Mouse (Mus musculus) embryo, embryonic 9.5 days (tissue): Measurements from ENCODE around the gene Ccdc85b.

Source experiments
- DNase-seq: peaks from one replicate; pipeline ENCODE4 v3.0.0-alpha.2; 2017; ENCODE audit errors: extremely low spot score

The Ccdc85b gene

GRCm38 (mm10) chr19:5424782-5425741 lies 32.6 kb downstream of the Ccdc85b start, which contains the start of the genes Drap1 and AI837181:
Gene Drap1, minus strand, starts transcription at chr19:5424979.
Gene AI837181, plus strand, starts transcription at chr19:5425144.
- DNase-seq: peak; percentile 99

DNA sequence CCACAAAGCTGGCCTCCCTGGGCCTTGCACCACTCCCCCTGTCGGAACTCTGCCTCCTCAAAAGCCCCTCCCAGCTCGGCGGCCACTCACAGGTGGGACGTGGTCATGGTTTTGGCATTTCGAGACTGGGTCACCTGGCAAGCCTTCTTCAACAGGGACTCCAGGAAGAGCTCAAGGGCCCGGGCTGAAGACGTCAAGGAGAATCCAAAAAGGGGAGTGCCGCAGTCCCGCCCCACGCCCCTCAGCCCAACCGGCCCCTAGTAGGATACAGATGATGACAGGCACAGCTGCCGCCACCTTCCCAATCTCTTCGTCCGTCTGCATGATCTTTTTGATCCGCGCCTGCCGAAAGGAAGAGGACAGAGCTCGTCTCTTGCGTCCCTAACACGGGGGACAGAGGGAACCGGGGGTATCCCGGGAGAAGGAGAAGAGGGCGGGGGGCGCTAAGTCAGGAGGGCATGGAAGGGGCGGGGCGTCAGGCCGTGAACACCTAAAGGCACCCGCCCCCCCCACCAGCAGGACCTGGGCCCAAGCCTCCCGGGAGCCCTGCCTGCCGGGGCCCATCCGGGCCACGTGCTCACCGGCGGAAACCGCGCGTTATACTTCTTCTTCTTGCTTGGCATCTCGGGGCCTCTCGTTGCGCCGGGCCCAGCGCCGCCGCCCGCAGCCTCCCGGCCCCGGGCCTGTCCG lies 33.5 kb downstream of the Ccdc85b start:
- no peak for DNase-seq

- no peak for DNase-seq
Observed at GRCm38 (mm10) chr19:5423561-5423960, 34.1 kb downstream of the Ccdc85b start.

DNA sequence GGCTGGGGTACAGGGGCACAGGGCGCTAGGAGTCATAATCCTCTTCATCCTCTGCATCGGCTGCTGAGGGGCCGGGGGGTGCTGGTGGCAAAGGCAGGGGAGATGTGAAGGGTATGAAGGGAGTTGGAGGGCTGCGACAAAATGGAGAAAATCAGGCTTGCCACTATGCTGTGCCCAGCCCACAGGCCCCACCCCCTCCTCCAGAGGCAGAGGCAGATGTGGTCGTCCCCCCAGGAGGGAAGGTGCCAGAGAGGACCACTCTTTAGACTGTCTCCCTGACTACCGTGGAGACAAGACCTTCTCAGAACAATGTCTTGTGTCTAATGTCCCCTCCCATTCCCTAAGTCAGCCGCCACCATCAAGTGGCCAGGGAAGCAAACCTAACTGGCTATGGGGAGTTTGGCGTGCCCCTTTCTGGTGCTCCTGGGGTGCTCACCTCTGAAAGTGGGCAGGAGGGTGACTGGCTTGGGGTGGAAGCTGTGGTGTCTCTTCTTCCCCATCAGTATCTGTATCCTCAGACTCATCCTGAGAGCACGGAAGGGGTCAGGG lies 34.7 kb downstream of the Ccdc85b start:
- DNase-seq: no peak

DNA sequence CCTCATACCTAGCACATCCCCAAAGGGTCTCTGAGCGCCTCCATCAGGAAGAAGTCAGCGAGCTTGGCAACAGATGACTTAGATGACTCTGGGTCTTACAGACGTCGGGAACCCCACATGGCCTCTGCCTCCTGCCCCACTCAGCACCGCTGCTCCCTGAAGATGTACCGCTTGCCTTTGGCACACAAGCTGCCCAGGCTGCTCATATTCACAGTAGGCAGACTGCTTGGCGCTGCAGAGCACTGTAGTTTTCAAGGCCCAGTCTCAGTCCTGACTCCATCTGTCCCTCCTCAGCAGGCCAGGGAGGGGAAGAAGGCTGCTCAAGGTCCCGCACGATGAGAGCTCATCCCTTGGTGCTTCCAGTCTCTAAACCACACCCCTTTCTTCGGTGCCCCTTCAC lies 35.4 kb downstream of the Ccdc85b start:
- DNase-seq: no peak

DNA sequence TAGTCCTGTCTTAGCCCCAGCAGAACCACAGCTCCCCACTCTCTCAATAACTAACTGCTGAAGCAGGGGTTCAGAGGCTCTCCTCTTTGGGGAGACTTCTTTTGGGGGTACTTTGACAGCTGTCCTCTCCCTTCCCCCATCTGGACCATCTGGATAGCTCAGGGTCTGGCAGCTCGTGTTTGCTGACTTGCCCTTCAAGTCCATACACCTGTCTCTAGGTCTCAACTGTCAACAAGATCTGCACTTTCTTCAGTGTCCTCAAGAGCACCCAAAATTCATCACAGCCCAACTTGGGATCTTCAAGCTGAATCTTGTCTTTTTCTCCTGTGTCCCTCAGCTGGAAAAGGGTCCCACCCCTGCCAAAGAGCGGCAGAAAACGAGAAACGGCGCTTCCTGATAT lies 35.9 kb downstream of the Ccdc85b start:
- no peak for DNase-seq

DNA sequence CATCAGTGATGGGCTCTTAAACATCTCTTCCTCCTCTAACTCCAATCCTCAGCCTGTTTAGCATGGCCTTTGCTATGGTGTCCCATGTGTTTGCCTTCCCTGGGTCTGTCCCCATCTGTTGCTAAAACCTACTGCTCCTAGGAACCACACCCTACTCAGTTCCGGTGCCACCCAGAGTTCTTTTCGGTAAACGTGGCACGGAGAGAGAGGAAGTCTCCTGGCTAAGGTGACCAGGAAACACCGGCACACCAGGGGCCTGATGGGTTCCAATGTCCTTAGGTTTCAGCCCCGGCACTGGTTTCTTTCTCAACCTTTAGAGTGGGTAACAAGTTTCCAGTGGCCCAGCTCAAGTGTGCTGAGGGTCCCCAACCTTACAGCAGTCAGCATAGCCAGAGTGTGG lies 37.1 kb downstream of the Ccdc85b start:
- no peak for DNase-seq

GRCm38 (mm10) chr19:5419630-5420029 lies 38.1 kb downstream of the Ccdc85b start:
- no peak for DNase-seq

- DNase-seq: no peak
Observed at GRCm38 (mm10) chr19:5418750-5419466, 38.8 kb downstream of the Ccdc85b start.

DNA sequence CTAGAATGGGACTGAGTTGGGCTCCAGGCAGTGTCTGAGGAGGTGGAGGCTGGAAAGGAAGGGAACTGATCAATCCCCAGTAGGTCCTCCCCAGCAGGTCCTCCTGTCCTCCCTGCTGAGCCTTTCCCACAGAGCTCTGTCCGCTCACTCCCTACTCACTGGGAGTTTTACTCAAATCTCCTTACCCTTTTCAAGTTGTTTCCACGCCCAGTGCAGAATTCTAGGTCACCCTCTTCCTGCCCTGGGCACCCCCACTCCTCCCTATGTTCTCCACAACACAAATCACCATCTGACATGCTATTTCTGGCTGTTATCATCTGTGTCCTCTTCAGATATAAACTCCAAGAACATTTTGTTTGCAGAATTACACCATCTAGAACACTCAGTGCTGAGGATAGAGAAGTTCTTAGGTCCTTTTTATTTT lies 43.1 kb downstream of the Ccdc85b start:
- DNase-seq: no peak

GRCm38 (mm10) chr19:5413840-5414239 lies 43.9 kb downstream of the Ccdc85b start:
- DNase-seq: no peak

DNA sequence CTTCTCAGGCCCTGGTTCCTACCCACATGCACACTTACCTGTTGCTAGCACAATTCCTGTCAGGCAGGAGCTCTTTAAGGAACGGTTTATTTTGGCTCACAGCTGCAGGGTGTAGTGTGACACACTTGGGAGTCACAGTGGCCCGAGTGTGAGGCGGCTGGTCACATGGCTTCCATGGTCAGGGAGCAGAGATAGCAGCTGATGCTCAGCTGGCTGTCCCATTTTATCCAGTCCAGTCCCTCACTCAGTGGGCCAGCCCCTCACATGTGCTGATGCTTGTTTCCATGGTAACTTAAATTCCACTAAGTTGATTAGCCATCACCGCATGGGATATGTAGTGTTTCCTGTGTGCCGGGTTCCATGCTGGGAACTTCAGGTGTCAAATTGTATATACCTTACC lies 45.7 kb downstream of the Ccdc85b start:
- DNase-seq: no peak

DNA sequence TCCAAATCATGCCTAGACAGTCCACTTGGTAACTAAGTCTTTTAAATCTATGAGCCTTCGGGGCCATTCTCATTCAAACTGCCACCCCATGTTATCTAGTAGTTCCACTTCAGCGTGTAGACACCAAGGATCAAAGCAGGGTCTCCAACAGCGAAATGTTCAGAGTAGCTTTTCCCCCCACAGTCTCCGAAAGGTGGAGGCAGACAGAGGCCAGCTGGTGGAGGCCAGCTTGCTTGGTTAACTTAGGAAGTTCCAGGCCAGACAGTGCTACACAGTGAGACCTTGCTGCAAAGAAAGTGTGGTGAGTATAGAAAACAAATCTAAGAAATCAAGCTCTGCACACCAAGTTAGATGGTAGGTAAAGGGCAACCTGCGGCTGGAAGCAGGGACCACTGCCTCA lies 47.1 kb downstream of the Ccdc85b start:
- DNase-seq: no peak

GRCm38 (mm10) chr19:5409068-5409467 lies 48.6 kb downstream of the Ccdc85b start:
- DNase-seq: no peak

DNA sequence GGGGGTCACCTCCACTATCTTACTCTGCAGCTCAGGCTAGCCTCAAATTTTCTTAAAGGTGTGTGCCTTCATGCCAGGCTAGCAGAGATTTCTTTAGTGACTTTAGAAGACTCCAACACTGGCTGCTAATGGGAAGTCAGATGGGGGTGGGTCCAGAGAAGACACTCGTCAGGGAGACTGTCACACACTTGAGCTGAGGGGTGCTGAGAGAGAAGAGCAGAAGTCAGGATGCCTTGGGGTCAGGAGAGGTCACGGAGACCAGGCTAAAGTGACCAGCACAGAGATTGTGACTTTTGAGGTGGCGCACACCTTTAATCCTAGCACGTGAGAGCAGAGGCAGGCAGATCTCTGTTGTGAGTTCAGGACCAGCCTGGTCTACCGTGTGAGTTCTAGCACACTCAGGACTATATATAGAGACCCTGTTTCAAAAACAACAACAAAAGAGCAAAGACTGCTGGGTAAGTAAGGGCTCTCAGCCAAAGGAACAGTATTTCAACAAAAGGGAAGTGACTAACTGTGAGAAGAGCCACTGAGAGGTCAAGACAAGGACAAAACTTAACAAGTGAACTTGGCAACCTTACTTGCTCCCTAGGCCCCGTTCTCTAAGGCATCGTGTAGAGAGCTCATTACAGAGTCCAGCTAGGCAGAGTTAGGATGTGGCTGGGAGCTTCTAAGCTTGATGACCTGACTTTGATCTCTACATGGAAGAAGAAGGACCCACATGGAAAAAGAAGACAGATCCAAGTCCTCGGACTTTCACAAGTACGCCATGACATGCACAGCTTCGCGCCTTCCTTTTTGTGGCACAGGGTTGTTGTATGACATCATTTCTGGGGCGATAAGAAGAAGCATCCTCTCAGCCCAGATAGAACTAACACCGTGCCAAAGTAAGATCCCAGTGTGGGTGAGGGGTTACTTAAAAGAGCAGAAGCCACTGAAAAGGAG lies 49.4 kb downstream of the Ccdc85b start:
- DNase-seq: no peak

GRCm38 (mm10) chr19:5407133-5407532 lies 50.6 kb downstream of the Ccdc85b start:
- DNase-seq: peak; percentile 39

GRCm38 (mm10) chr19:5406531-5407126 lies 51.1 kb downstream of the Ccdc85b start:
- DNase-seq: peak; percentile 61

DNA sequence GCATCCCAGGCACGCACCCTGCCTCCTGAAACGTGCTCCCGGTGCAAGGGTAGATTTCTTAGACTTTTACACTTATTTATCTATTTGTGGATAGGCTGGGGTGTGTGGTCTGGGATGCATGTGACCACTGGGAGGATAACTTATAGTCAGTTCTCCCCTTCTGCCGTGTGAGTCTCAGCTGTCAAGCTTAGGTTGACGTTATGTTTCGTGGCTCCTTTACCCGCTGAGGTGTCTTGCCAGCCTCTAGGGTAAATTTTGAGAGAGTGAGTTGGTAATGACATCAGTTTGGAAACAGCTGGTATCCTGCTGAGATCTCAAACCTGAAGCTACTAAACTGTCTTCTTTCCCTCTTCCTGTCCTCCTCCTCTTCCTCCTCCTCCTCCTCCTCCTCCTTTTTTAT lies 51.8 kb downstream of the Ccdc85b start:
- DNase-seq: no peak
